Mouse (Mus musculus) liver, adult 2 months (tissue): ENCODE measurements around the gene Lsm3. TPM values are rescaled to one million over a fixed set of nuclear protein-coding genes. Genes with fewer than 3 reads are reported as not detected.
A peak's percentile ranks its signal among the peaks of the same experiment; 100 is the strongest.

ENCODE experiments used
- DNase-seq: peaks from one replicate; pipeline ENCODE4 v3.0.0-alpha.2; 2011; ENCODE audit warnings: low read depth, low spot score; ENCODE audit errors: extremely low read depth
- H3K27ac ChIP-seq: fragments of 200-500 bp; replicated peaks from 2 replicates; pipeline ENCODE4 v1.5.1; 2012; ENCODE audit warnings: low read depth, mild to moderate bottlenecking, control low read depth, inconsistent platforms, low read length; ENCODE audit not compliant: insufficient read depth
- H3K27me3 ChIP-seq: fragments of 200-500 bp; 2 replicates; pipeline ENCODE4 v1.6.1; 2012; ENCODE audit warnings: mild to moderate bottlenecking, moderate library complexity, low read length, inconsistent platforms; ENCODE audit not compliant: control insufficient read depth, insufficient read depth
- H3K36me3 ChIP-seq: fragments of 200-500 bp; 2 replicates; pipeline ENCODE4 v1.6.1; 2012; ENCODE audit warnings: low read length, inconsistent platforms; ENCODE audit not compliant: control insufficient read depth, insufficient read depth
- H3K4me1 ChIP-seq: fragments of 200-500 bp; 2 replicates; pipeline ENCODE4 v1.6.1; 2011; ENCODE audit warnings: low read length; ENCODE audit not compliant: control insufficient read depth, insufficient read depth
- H3K4me3 ChIP-seq: fragments of 200-500 bp; 2 replicates; pipeline ENCODE4 v1.5.1; 2011; ENCODE audit warnings: low read depth, mild to moderate bottlenecking, control low read depth, low read length, moderate library complexity; ENCODE audit not compliant: insufficient read depth
- H3K79me2 ChIP-seq: fragments of 200-500 bp; 2 replicates; pipeline ENCODE4 v1.6.1; 2012; ENCODE audit warnings: inconsistent platforms, mild to moderate bottlenecking, low read length, moderate library complexity; ENCODE audit not compliant: control insufficient read depth, insufficient read depth
- H3K9ac ChIP-seq: fragments of 200-500 bp; 2 replicates; pipeline ENCODE4 v1.6.1; 2012; ENCODE audit warnings: low read depth, mild to moderate bottlenecking, control low read depth, inconsistent platforms, low read length
- CTCF ChIP-seq: fragments of 200-500 bp; IDR thresholded peaks from 2 replicates; pipeline ENCODE4 v1.5.1; 2011; ENCODE audit warnings: low read depth, low read length, control low read depth
- POLR2A ChIP-seq: fragments of 200-500 bp; IDR thresholded peaks from 2 replicates; pipeline ENCODE4 v1.6.1; 2011; ENCODE audit warnings: low read length, control low read depth; ENCODE audit not compliant: insufficient read depth; ENCODE audit errors: extremely low read depth
- WGBS: fragments of 180-500 bp; shearing (Covaris S2); methylation state at CpG from one replicate; pipeline ENCODE4 v1.1.7; 2018; 5-methylcytosine and 5-hydroxymethylcytosine counted together
- polyA plus RNA-seq: library from polyadenylated mRNA; depleted of rRNA; stranded (reverse); fragments of >200 nt; gene quantifications from 2 replicates; pipeline ENCODE4 v1.2.3, GENCODE M21; 2012
- total RNA-seq: library from RNA; depleted of rRNA; stranded (reverse); fragments of >200 nt; gene quantifications from 2 replicates; pipeline ENCODE4 v1.2.3, GENCODE M21; 2014

Lsm3 gene
- total and polyA plus RNA-seq, 2 experiments = 3.5 to 19.6 TPM

- TF ChIP-seq POLR2A = no peak
- TF ChIP-seq CTCF = no peak
- H3K4me1 ChIP-seq = no peaks in the 10 kb centered on the region
- 70% methylated on average over 4 of the region's 4 CpGs for WGBS
- H3K36me3 ChIP-seq = no peaks in the 10 kb centered on the region
- DNase-seq = no peak
- H3K9ac ChIP-seq = no peak overlapping the region
- no peaks in the 10 kb centered on the region for H3K27me3 ChIP-seq
- no peak overlapping the region for H3K27ac ChIP-seq
- no peak overlapping the region for H3K4me3 ChIP-seq
- no peaks in the 10 kb centered on the region for H3K79me2 ChIP-seq
Observed at GRCm38 (mm10) chr6:91534268-91534667, 18.5 kb downstream of the Lsm3 start.

DNA sequence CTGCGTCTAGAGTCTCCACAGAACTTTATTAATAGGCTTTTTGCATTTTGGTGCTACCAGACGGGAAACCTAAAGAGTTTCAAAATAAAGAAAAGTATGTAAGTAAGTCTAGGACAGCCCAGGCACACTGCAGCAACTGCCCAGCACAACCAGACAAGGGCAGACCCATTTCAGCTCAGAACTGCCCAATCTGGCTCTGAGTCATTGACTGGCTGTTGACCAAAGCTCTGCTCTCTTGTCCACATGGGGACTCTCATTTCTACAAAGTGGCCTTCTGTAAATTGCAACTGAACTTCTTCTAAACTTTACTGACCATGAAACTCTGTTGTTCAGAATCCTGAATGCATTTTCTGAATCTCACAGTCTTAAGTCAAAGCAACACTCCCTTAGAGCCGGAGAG, 19.5 kb downstream of the Lsm3 start:
- Histone ChIP-seq H3K27ac (no peak overlapping the region), H3K27me3 (no peaks in the 10 kb centered on the region), H3K36me3 (no peaks in the 10 kb centered on the region), H3K9ac (no peak overlapping the region), H3K79me2 (no peaks in the 10 kb centered on the region), H3K4me3 (no peak overlapping the region), H3K4me1 (no peaks in the 10 kb centered on the region)
- 91% methylated on average over 3 of the region's 3 CpGs for WGBS
- peak; percentile 51 for DNase-seq
- no peak for TF ChIP-seq CTCF
- TF ChIP-seq POLR2A = no peak

GRCm38 (mm10) chr6:91536047-91536765, 20.5 kb downstream of the Lsm3 start:
- Histone ChIP-seq H3K36me3 (no peaks in the 10 kb centered on the region), H3K27me3 (no peaks in the 10 kb centered on the region), H3K27ac (no peak overlapping the region), H3K4me3 (no peak overlapping the region), H3K4me1 (no peaks in the 10 kb centered on the region), H3K9ac (no peak overlapping the region), H3K79me2 (no peaks in the 10 kb centered on the region)
- 46% methylated on average over 11 of the region's 11 CpGs for WGBS
- DNase-seq = peak; percentile 84
- TF ChIP-seq POLR2A (no peak), CTCF (no peak)

DNA sequence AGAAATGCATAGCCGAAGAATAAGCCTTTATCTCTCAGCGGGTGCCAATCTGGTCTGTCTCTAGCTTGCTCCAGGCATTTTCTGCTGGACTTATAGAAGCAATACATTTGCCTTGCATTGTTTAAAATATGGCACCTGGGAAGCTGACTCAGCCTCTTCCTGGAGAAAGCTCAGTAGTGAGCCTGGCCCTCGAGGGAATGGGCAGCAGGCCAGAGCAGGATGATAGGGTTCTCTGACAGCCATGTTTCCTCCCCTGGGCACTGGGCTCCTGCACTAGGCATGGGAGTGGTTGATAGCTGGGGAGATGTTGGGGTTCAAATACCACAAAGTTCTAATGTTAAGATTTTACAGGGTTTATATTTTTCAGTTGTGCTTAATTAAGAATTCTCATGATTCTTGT, 25.5 kb downstream of the Lsm3 start:
- Histone ChIP-seq H3K27ac (no peak overlapping the region), H3K79me2 (no peaks in the 10 kb centered on the region), H3K4me3 (no peak overlapping the region), H3K36me3 (no peaks in the 10 kb centered on the region), H3K27me3 (no peaks in the 10 kb centered on the region), H3K9ac (no peak overlapping the region), H3K4me1 (no peaks in the 10 kb centered on the region)
- DNase-seq = no peak
- WGBS = 71% methylated on average over 3 of the region's 3 CpGs
- TF ChIP-seq POLR2A = no peak
- no peak for TF ChIP-seq CTCF

GRCm38 (mm10) chr6:91543056-91543455, 27.3 kb downstream of the Lsm3 start:
- H3K4me3 ChIP-seq = no peak overlapping the region
- H3K36me3 ChIP-seq = no peaks in the 10 kb centered on the region
- DNase-seq = no peak
- H3K9ac ChIP-seq = no peak overlapping the region
- H3K4me1 ChIP-seq = no peaks in the 10 kb centered on the region
- TF ChIP-seq POLR2A (no peak), CTCF (no peak)
- no peaks in the 10 kb centered on the region for H3K27me3 ChIP-seq
- H3K79me2 ChIP-seq = no peaks in the 10 kb centered on the region
- 90% methylated on average over 5 of the region's 5 CpGs for WGBS
- H3K27ac ChIP-seq = no peak overlapping the region

GRCm38 (mm10) chr6:91546241-91546884, 30.6 kb downstream of the Lsm3 start:
- TF ChIP-seq CTCF = no peak
- TF ChIP-seq POLR2A = no peak
- peak; percentile 48 for DNase-seq
- no peaks in the 10 kb centered on the region for H3K36me3 ChIP-seq
- WGBS = 49% methylated on average over 9 of the region's 9 CpGs
- H3K27ac ChIP-seq = no peak overlapping the region
- no peaks in the 10 kb centered on the region for H3K4me1 ChIP-seq
- H3K4me3 ChIP-seq = no peak overlapping the region
- H3K27me3 ChIP-seq = no peaks in the 10 kb centered on the region
- H3K79me2 ChIP-seq = no peaks in the 10 kb centered on the region
- H3K9ac ChIP-seq = no peak overlapping the region
